Mouse (Mus musculus) hindbrain, embryonic 12.5 days (tissue): ENCODE data around the gene Mpp4. TPM values are rescaled to one million over a fixed set of nuclear protein-coding genes. Genes with fewer than 3 reads are reported as not detected.

ENCODE experiments used
- ATAC-seq: fragments of 200-750 bp; cut with Nextera tagmentation; 2 replicates; pipeline ENCODE4 v1.8.0; 2017; ENCODE audit warnings: moderate TSS enrichment; ENCODE audit not compliant: low FRiP score
- H3K27ac ChIP-seq: fragments of 300-500 bp; sonication (generic); 2 replicates; pipeline ENCODE4 v1.5.1; 2016; ENCODE audit warnings: mild to moderate bottlenecking
- H3K27me3 ChIP-seq: fragments of 300-500 bp; sonication (generic); 2 replicates; pipeline ENCODE4 v1.6.1; 2016; ENCODE audit warnings: mild to moderate bottlenecking
- H3K36me3 ChIP-seq: fragments of 300-500 bp; sonication (generic); 2 replicates; pipeline ENCODE4 v1.6.1; 2016; ENCODE audit warnings: mild to moderate bottlenecking
- H3K4me1 ChIP-seq: fragments of 300-500 bp; sonication (generic); 2 replicates; pipeline ENCODE4 v1.6.1; 2016
- H3K4me2 ChIP-seq: fragments of 300-500 bp; sonication (generic); replicated peaks from 2 replicates; pipeline ENCODE4 v1.6.1; 2016; ENCODE audit warnings: mild to moderate bottlenecking
- H3K4me3 ChIP-seq: fragments of 300-500 bp; sonication (generic); 2 replicates; pipeline ENCODE4 v1.5.1; 2016; ENCODE audit warnings: mild to moderate bottlenecking
- H3K9ac ChIP-seq: fragments of 300-500 bp; sonication (generic); 2 replicates; pipeline ENCODE4 v1.6.1; 2016; ENCODE audit warnings: mild to moderate bottlenecking, moderate library complexity
- H3K9me3 ChIP-seq: fragments of 300-500 bp; sonication (generic); replicated peaks from 2 replicates; pipeline ENCODE4 v1.6.1; 2016; ENCODE audit warnings: mild to moderate bottlenecking
- WGBS: fragments of 180-500 bp; shearing (Covaris S2); methylation state at CpG from one replicate; pipeline ENCODE4 v1.1.7; 2016; 5-methylcytosine and 5-hydroxymethylcytosine counted together
- polyA plus RNA-seq: library from polyadenylated mRNA; unstranded; fragments of >200 nt; fragmentation: Nextera tagmentation; extraction: Ambion mirVana; gene quantifications from 2 replicates; pipeline ENCODE4 v1.2.1, GENCODE M21; 2016

The Mpp4 gene
- 0.59 and 0.81 TPM in 2 replicates for polyA plus RNA-seq

DNA sequence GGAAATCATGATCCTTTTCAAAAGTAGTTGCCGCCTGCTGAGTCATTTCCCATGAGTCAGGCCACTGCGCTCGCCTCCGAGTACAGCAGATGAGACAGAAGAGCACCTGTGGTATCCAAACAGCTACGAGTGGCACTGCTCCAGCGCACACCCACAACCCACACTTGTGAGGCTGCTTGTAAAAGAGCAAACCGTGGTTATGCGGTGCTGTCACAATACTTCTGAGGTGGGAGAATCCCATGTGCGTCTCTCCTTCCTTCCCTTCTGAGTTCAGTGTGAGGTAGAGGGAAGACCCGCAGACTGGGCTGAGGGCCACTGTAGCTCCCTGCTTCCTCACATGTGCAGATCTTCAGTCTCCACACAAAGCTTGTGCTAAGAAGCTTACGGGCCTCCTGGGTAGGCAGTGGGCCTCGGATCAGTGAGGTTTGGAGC is at the start of gene Mpp4:
Gene Mpp4 (minus strand): TSS at position 360 of the 432 bp plus-strand sequence.
- ATAC-seq = no peak
- Histone ChIP-seq H3K27ac (no peak within 1 kb of the TSS), H3K9me3 (no peaks in the 10 kb centered on the region), H3K36me3 (peaks cover 48% of the 10 kb centered on the region), H3K9ac (no peak within 1 kb of the TSS), H3K4me2 (no peak within 1 kb of the TSS), H3K27me3 (no peaks in the 10 kb centered on the region), H3K4me1 (no peaks in the 10 kb centered on the region), H3K4me3 (no peak within 1 kb of the TSS)
- WGBS = 60% methylated on average over 12 of the region's 12 CpGs

DNA sequence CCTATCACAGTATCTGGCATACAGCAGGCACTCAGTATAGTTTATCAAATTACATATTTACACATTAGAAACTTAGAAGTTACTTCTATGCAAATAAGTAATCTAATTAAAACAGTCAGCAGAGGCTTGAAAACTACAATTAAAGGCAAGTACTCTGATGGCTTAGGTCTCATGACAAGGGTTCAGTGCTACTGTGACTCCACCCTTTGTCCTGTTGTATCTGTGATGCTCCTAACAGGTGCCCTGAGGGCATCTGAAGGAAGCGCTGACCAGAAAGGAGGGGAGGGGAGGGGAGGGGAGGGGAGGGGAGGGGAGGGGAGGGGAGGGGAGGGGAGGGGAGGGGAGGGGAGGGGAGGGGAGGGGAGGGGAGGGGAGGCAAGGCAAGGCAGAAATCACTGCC is 49.8 kb upstream of the Mpp4 start:
- Histone ChIP-seq H3K4me1 (no peaks in the 10 kb centered on the region), H3K4me2 (no peak overlapping the region), H3K27ac (no peak overlapping the region), H3K27me3 (no peaks in the 10 kb centered on the region), H3K36me3 (peaks cover 34% of the 10 kb centered on the region), H3K9ac (no peak overlapping the region), H3K4me3 (no peak overlapping the region), H3K9me3 (no peaks in the 10 kb centered on the region)
- no peak for ATAC-seq
- WGBS = no CpG with 5 or more reads among the region's 1 CpGs

DNA sequence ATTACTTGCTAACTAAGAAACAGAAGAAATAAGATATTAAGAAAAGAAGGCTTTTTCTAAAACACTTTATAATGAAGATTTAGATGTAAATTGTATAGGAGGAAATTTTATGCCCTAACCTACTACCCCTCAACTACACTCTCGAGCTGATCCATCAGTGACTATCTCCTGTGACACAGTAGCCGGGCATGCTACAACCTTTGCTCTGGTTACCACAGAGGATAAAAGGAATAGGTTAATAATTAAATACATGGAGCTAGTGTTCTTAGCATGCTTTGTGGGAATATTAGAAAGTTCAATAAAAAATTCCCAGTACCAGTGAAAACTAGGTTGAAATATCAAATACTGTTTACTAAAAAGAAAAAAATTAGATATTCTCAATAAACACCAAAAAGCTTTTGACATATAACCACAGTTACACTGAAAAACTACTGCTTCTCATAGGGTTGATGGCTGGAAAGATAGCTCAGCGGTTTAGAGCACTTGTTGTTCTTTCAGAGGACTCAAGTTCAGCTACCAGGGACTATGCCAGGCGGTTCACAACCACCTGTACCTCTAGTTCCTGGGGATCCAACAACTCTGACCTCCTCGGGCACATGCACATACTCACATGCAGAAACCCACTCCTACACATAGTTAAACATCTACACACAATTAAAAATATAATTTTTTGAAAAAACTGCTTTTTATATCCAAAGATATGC is 49.0 kb upstream of the Mpp4 start:
- no peaks in the 10 kb centered on the region for H3K27me3 ChIP-seq
- ATAC-seq = no peak
- WGBS = 71% methylated on average over 5 of the region's 5 CpGs

GRCm38 (mm10) chr1:59211651-59212050 is 48.5 kb upstream of the Mpp4 start:
- Histone ChIP-seq H3K9me3 (no peaks in the 10 kb centered on the region), H3K9ac (no peak overlapping the region), H3K27me3 (no peaks in the 10 kb centered on the region), H3K4me3 (no peak overlapping the region), H3K27ac (no peak overlapping the region), H3K4me2 (no peak overlapping the region), H3K4me1 (no peaks in the 10 kb centered on the region), H3K36me3 (peaks cover 30% of the 10 kb centered on the region)
- 86% methylated on average over 4 of the region's 4 CpGs for WGBS
- ATAC-seq = no peak

More for the DNA sequence above, 49.0 kb upstream of the Mpp4 start:
- Histone ChIP-seq H3K4me1 (no peaks in the 10 kb centered on the region), H3K9me3 (no peaks in the 10 kb centered on the region), H3K4me2 (no peak overlapping the region), H3K9ac (no peak overlapping the region), H3K36me3 (peaks cover 29% of the 10 kb centered on the region), H3K4me3 (no peak overlapping the region), H3K27ac (no peak overlapping the region)

- H3K4me2 ChIP-seq = no peak overlapping the region
- ATAC-seq = no peak
- H3K9me3 ChIP-seq = no peaks in the 10 kb centered on the region
- 76% methylated on average over 1 of the region's 1 CpGs for WGBS
- no peak overlapping the region for H3K9ac ChIP-seq
- H3K27ac ChIP-seq = no peak overlapping the region
- no peaks in the 10 kb centered on the region for H3K27me3 ChIP-seq
- no peaks in the 10 kb centered on the region for H3K4me1 ChIP-seq
- H3K36me3 ChIP-seq = peaks cover 17% of the 10 kb centered on the region
- H3K4me3 ChIP-seq = no peak overlapping the region
Observed at GRCm38 (mm10) chr1:59208331-59208730, 45.1 kb upstream of the Mpp4 start.

- no peak overlapping the region for H3K27ac ChIP-seq
- H3K9ac ChIP-seq = no peak overlapping the region
- H3K4me3 ChIP-seq = no peak overlapping the region
- H3K27me3 ChIP-seq = no peaks in the 10 kb centered on the region
- WGBS = 93% methylated on average over 1 of the region's 1 CpGs
- H3K9me3 ChIP-seq = no peaks in the 10 kb centered on the region
- H3K4me1 ChIP-seq = no peaks in the 10 kb centered on the region
- H3K36me3 ChIP-seq = peaks cover 33% of the 10 kb centered on the region
- no peak for ATAC-seq
- no peak overlapping the region for H3K4me2 ChIP-seq
Observed at GRCm38 (mm10) chr1:59204489-59204888, 41.3 kb upstream of the Mpp4 start.

GRCm38 (mm10) chr1:59202367-59202766 is 39.2 kb upstream of the Mpp4 start:
- H3K36me3 ChIP-seq = peaks cover 35% of the 10 kb centered on the region
- no peaks in the 10 kb centered on the region for H3K9me3 ChIP-seq
- 90% methylated on average over 10 of the region's 10 CpGs for WGBS
- ATAC-seq = no peak
- H3K27ac ChIP-seq = no peak overlapping the region
- H3K4me3 ChIP-seq = no peak overlapping the region
- H3K9ac ChIP-seq = no peak overlapping the region
- H3K4me1 ChIP-seq = no peaks in the 10 kb centered on the region
- no peaks in the 10 kb centered on the region for H3K27me3 ChIP-seq
- H3K4me2 ChIP-seq = no peak overlapping the region

- Histone ChIP-seq H3K9ac (no peak overlapping the region), H3K4me3 (no peak overlapping the region), H3K27ac (no peak overlapping the region), H3K4me2 (no peak overlapping the region), H3K4me1 (no peaks in the 10 kb centered on the region), H3K27me3 (no peaks in the 10 kb centered on the region), H3K9me3 (no peaks in the 10 kb centered on the region), H3K36me3 (peaks cover 31% of the 10 kb centered on the region)
- 93% methylated on average over 1 of the region's 1 CpGs for WGBS
- no peak for ATAC-seq
Observed at GRCm38 (mm10) chr1:59201561-59201960, 38.4 kb upstream of the Mpp4 start.

GRCm38 (mm10) chr1:59200960-59201359 is 37.8 kb upstream of the Mpp4 start:
- H3K27me3 ChIP-seq = no peaks in the 10 kb centered on the region
- 90% methylated on average over 5 of the region's 5 CpGs for WGBS
- no peak for ATAC-seq
- H3K4me3 ChIP-seq = no peak overlapping the region
- H3K4me1 ChIP-seq = no peaks in the 10 kb centered on the region
- no peak overlapping the region for H3K9ac ChIP-seq
- peaks cover 37% of the 10 kb centered on the region for H3K36me3 ChIP-seq
- H3K4me2 ChIP-seq = no peak overlapping the region
- H3K27ac ChIP-seq = no peak overlapping the region
- H3K9me3 ChIP-seq = no peaks in the 10 kb centered on the region

DNA sequence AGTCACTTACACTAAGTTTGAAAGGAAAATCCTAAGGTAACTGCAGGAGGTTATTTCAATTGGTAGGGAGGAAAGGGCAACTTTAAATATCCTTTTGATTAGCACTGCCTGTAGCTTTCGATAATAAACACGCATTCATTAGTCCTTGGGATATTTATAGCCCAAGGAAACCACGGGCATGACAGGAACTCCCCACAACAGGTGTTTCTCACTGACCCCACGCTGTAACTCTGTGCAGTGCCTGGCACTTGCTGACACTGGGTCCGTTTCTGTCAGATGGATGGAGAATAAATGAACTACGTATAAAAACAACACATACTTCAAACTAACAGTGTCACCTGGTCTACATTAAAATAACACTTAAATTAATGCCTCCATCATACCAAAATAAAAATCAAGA is 31.8 kb upstream of the Mpp4 start:
- Histone ChIP-seq H3K27ac (no peak overlapping the region), H3K4me1 (no peaks in the 10 kb centered on the region), H3K4me3 (no peak overlapping the region), H3K9ac (no peak overlapping the region), H3K27me3 (no peaks in the 10 kb centered on the region), H3K4me2 (no peak overlapping the region), H3K36me3 (peaks cover 42% of the 10 kb centered on the region), H3K9me3 (no peaks in the 10 kb centered on the region)
- ATAC-seq = no peak
- 80% methylated on average over 6 of the region's 6 CpGs for WGBS

DNA sequence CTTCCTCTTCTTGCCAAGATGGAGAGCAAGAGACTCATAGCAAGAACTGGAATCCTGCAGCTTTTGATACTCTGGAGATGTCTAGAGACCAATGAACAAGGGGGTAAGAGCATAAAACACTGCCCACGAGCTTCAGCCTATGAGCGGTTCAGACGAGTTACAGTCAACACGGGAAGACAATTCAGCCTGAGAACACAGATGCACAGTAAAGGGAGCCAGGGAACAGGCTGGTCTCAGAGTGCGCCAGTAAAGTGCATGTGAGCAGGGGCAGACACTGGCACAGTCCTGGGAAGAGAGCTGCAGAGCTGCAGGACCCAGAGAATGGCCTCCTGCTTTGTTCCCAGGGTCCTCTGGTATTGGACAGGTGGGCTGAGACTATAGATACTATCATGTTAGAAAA is 24.6 kb upstream of the Mpp4 start:
- H3K4me1 ChIP-seq = no peaks in the 10 kb centered on the region
- H3K27ac ChIP-seq = no peak overlapping the region
- no peak overlapping the region for H3K4me3 ChIP-seq
- H3K36me3 ChIP-seq = peaks cover 41% of the 10 kb centered on the region
- no peak for ATAC-seq
- no peaks in the 10 kb centered on the region for H3K27me3 ChIP-seq
- no peak overlapping the region for H3K4me2 ChIP-seq
- no peaks in the 10 kb centered on the region for H3K9me3 ChIP-seq
- 82% methylated on average over 5 of the region's 5 CpGs for WGBS
- no peak overlapping the region for H3K9ac ChIP-seq

DNA sequence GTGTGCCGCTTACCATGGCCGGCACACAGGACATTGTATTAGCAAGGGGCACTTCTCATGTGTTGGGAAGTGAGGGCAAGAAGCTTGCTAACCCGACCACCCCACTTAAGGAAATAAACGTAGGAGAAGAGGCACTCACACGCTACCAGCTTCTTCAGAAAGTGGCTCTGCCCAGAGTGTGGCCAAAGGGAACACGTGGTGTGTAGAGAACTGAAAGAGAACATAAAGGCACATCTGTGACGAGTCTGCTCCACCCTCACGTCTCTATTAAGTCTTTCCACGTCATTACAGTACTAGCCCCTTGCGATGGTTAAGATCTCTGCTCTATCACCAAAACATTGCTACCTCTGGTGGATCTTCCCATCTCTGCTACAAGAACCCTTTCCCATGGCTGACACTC is 23.1 kb upstream of the Mpp4 start:
- Histone ChIP-seq H3K9ac (no peak overlapping the region), H3K4me2 (no peak overlapping the region), H3K27ac (no peak overlapping the region), H3K9me3 (no peaks in the 10 kb centered on the region), H3K36me3 (peaks cover 45% of the 10 kb centered on the region), H3K4me3 (no peak overlapping the region), H3K4me1 (no peaks in the 10 kb centered on the region), H3K27me3 (no peaks in the 10 kb centered on the region)
- ATAC-seq = no peak
- WGBS = 90% methylated on average over 10 of the region's 10 CpGs

DNA sequence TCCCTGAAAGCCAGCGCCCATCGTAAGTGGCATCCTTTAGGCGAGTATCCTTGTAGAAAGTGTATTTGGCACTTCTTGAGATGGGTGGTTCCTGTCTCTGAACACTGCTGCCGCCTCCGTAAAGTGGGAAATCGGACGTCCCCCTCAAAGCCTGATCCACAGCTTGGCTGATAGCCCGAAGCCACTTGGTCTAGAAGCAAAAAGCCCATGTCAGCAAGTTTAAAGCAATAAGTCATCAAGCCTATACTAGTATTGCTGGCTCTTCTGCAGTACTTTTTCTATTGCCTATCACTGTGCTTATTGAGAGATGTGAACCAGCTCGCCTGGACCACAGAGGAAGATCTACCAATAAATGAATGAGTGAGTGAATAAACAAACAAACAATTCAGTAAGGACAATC is 22.2 kb upstream of the Mpp4 start:
- WGBS = 93% methylated on average over 9 of the region's 9 CpGs
- no peak overlapping the region for H3K4me3 ChIP-seq
- ATAC-seq = no peak
- no peak overlapping the region for H3K9ac ChIP-seq
- no peak overlapping the region for H3K27ac ChIP-seq
- H3K4me2 ChIP-seq = no peak overlapping the region
- H3K27me3 ChIP-seq = no peaks in the 10 kb centered on the region
- H3K9me3 ChIP-seq = no peaks in the 10 kb centered on the region
- peaks cover 39% of the 10 kb centered on the region for H3K36me3 ChIP-seq
- no peaks in the 10 kb centered on the region for H3K4me1 ChIP-seq
